Mouse (Mus musculus): Measurements from ENCODE around the gene Cpt1b.

DNA sequence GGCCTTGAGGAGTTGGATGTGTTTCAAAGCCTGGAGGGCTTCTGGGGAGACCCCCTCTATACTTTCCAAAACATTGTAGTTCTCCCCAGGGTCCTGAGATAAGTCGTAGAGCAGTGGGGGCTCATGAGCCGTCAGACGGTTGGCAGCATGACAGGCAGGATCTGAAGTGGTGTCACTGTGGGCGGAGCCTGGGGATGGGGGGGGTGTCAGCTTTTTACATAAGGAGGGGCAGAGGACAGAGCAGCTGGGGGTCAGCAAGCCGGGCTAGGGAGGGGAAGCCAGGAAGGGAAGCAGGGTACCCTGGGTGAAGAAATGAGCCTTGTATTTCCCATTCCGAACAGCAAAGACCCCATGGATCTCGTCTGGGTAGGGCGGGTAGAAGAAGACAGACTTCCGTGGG is 47.7 kb upstream of the Cpt1b start:
- TF ChIP-seq NRF1 (IDR thresholded peaks at IDR 0.05; ENCODE audit: insufficient read depth, low read depth, low read length, poor library complexity, severe bottlenecking) = no peak
- no peak for TF ChIP-seq TAL1 (IDR thresholded peaks at IDR 0.05; ENCODE audit: low read length)
- no peak for TF ChIP-seq MAZ (IDR thresholded peaks at IDR 0.05; ENCODE audit: low read depth, low read length)
- TF ChIP-seq MAFK (IDR thresholded peaks at IDR 0.05; ENCODE audit: borderline replicate concordance, low read depth, low read length) = no peak
- TF ChIP-seq ZC3H11A (IDR thresholded peaks at IDR 0.05; ENCODE audit: low read depth, low read length) = no peak
- no peak for TF ChIP-seq SMC3 (IDR thresholded peaks at IDR 0.05; ENCODE audit: low read depth, low read length)
- TF ChIP-seq CTCF (IDR thresholded peaks at IDR 0.05 in 2 of 3, conservative IDR thresholded peaks at IDR 0.05 in 1 of 3; ENCODE audit: control insufficient read depth in 1 of 3, insufficient read depth in 1 of 3, low read depth in 2 of 3, low read length in 3 of 3, poor library complexity in 1 of 3, severe bottlenecking in 1 of 3) = no peak
- no peak for TF ChIP-seq MAX (IDR thresholded peaks at IDR 0.05; ENCODE audit: low read length)
- TF ChIP-seq MYC (IDR thresholded peaks at IDR 0.05; ENCODE audit: low read depth, low read length) = no peak
- no peak for TF ChIP-seq NELFE (IDR thresholded peaks at IDR 0.05; ENCODE audit: low read depth, low read length)
- no peak for TF ChIP-seq ETS1 (IDR thresholded peaks at IDR 0.05; ENCODE audit: low read depth, low read length)
